Mouse (Mus musculus): ENCODE measurements around the gene Vps54. TPM values are rescaled to one million over a fixed set of nuclear protein-coding genes. Genes with fewer than 3 reads are reported as not detected.
"Not testable (repeated sequence)": the region's sequence is repeated elsewhere in the genome, so short reads cannot be mapped to it uniquely, and the experiment has no call there.

Vps54 gene
- 100 to 1,000 TPM; 172 to 523 (median 240) TPM for total RNA-seq (2018; cell fraction: chromatin; rRNA removed)
- total RNA-seq (2018; cell fraction: cytosol; rRNA removed) = 10 to 100 TPM; 27.7 to 46.7 (median 32.6) TPM
- total RNA-seq (2018; cell fraction: nucleus; rRNA removed) = 100 to 1,000 TPM in 24 of 26 experiments, 10 to 100 TPM in 2; 94.1 to 354 (median 142) TPM
- 20.5 to 29.2 TPM (median 22.2 TPM) in 3 replicates for polyA plus RNA-seq (2018)

DNA sequence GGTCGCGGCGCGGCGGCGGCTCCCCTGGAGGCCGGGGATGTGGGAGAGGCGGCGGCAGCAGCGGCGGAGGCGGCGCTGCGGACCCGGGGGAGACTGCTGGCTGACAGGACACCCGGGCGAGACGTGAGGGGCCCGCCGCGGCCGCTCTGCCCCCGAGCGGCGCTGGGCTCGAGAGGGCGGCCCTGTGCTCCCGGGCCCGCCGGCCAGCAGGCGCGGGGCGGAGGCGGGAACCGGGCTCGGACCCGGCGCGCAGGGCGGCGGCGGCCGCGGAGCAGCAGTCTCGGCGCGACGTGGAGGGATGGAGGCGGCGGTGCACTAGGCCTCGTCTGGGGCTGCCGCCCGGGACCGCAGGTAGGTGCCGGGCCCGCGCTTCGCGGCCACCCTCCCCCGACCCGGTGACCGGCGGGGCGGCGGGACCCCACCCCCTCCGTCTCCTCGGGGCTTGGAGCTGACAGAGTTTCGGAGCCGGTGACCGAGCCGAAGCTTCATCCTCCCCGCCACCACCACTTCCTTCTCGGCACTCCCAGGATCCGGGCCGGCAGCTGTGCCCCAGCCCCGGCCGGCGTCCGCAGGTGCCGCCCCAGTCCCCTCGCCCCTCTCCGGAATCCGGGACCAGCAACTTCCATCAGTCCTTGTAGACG is at the start of gene Vps54:
Gene Vps54, plus strand, starts transcription at position 261 of the 641 bp plus-strand sequence.
- peak within 1 kb of the TSS; percentile 61 for H3K27ac ChIP-seq
- 0% methylated on average over 83 of the region's 84 CpGs for WGBS (ENCODE audit: missing documents)

DNA sequence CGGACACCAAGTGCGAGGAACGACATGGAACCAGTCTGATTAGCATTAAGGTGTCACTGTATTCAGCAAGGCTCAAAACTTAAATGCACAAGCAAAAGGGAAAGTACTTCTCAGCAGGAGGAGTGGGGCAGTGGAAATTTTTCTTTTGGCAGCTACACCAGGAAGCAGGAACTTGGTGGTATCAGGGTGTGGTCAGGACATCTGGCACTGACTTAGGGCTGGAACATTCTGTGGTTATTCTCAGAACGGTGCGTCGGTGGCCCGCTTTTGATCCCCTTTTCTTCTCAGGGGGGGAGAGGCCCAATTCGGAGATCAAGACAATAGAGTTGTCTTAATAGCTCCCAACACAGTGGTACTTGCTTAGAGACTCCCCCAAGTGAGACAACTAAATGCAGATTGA is 47.3 kb upstream of the Vps54 start:
- not testable (repeated sequence) for H3K36me3 ChIP-seq (ENCODE audit: inconsistent target); H3K4me3 ChIP-seq (ENCODE audit: inconsistent target); H3K79me2 ChIP-seq (ENCODE audit: inconsistent target); H3K27ac ChIP-seq
- 66% methylated on average over 8 of the region's 8 CpGs for WGBS (ENCODE audit: missing documents)

More for the DNA sequence above, at the start of gene Vps54:
- H3K36me3 ChIP-seq (ENCODE audit: inconsistent target) = no peaks in the 10 kb centered on the region
- H3K4me3 ChIP-seq (ENCODE audit: inconsistent target) = peak within 1 kb of the TSS; percentile 51
- H3K79me2 ChIP-seq (ENCODE audit: inconsistent target) = peaks cover 48% of the 10 kb centered on the region

DNA sequence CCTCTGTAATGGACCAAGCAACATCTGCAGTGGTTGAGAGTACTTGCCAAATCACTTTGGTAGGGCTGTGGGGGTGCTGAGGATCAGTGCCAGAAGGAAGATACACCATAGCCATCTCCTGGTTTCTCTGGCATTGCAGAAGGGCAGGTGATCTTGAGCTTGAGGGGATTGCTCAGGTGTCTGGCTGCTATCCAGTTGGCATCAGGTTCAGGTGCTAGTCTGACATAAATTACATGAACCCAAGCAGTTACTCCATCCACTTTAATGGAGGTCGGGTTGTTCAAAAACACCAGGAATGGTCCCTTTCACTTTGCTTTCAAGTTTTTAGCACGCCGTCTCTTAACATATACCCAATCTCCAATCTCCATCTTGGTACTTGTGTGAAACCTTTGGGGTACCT is 44.2 kb upstream of the Vps54 start:
- H3K79me2 ChIP-seq (ENCODE audit: inconsistent target) = no peaks in the 10 kb centered on the region
- H3K27ac ChIP-seq = no peak overlapping the region
- no peak overlapping the region for H3K4me3 ChIP-seq (ENCODE audit: inconsistent target)
- no CpG with 5 or more reads among the region's 3 CpGs for WGBS (ENCODE audit: missing documents)
- H3K36me3 ChIP-seq (ENCODE audit: inconsistent target) = no peaks in the 10 kb centered on the region

DNA sequence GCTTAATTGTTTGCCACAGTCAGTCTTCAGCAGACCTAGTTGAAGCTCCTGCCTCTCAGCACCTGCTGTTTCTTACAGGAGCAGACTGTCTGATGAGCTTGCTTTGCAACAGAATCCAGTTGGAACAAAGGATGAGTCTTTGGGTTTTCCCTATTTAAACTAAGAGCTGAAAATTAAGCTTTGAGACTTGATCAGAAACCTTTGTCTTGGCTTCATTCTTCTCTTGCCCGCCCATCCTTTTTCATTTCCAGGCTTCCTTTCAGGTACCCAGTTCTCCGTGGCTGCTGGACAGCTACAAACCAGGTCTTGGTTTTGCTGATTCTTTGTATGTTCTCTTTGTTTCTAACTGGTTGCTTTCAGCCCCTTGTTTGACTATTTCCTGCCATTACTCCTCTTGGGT is 30.0 kb upstream of the Vps54 start:
- whole genome bisulfite sequencing (ENCODE audit: missing documents) = 88% methylated on average over 2 of the region's 2 CpGs
- Histone ChIP-seq H3K36me3 (ENCODE audit: inconsistent target) (no peaks in the 10 kb centered on the region), H3K27ac (no peak overlapping the region), H3K4me3 (ENCODE audit: inconsistent target) (no peak overlapping the region), H3K79me2 (ENCODE audit: inconsistent target) (no peaks in the 10 kb centered on the region)

DNA sequence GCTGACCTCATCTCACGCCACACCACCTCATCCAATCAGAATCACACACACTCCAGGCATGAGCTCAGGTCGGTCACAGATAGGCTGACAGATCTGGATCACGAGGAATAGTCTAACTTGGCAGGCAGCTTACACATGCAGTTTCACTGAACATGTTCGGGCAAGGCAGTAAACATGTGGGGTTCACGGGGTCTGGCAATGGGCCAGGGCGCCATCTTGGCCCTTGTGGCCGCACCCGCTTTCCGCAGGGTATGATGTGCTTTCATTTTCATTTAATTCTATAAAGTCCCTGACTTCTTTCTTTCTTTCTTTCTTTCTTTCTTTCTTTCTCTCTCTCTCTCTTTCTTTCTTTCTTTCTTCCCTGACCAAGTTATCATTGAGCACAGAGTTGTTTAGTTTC is 29.4 kb upstream of the Vps54 start:
- not testable (repeated sequence) for H3K4me3 ChIP-seq (ENCODE audit: inconsistent target); H3K27ac ChIP-seq; H3K36me3 ChIP-seq (ENCODE audit: inconsistent target); H3K79me2 ChIP-seq (ENCODE audit: inconsistent target)
- WGBS (ENCODE audit: missing documents) = 95% methylated on average over 7 of the region's 9 CpGs

DNA sequence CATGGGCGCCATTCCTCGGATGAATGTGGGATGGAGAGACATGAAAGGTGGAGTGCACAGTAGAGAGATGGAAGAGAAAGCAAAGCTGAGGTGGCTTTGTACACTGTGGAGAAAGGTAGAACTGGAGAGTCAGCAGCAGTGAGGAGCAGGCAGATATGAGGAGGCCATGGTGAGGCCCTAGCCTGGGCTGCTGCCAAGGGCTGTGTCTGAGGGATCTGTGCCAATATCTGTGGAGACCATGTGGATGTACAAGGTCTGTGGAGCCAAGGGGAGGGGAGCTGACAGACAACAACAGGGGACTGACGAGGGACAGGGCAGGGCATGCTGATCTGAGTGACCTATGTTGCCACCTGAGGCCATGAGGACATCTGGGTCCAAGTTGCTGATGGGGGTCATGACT is 21.7 kb upstream of the Vps54 start:
- Histone ChIP-seq H3K27ac (no peak overlapping the region), H3K36me3 (ENCODE audit: inconsistent target) (no peaks in the 10 kb centered on the region), H3K79me2 (ENCODE audit: inconsistent target) (no peaks in the 10 kb centered on the region), H3K4me3 (ENCODE audit: inconsistent target) (no peak overlapping the region)
- WGBS (ENCODE audit: missing documents) = 94% methylated on average over 3 of the region's 3 CpGs

DNA sequence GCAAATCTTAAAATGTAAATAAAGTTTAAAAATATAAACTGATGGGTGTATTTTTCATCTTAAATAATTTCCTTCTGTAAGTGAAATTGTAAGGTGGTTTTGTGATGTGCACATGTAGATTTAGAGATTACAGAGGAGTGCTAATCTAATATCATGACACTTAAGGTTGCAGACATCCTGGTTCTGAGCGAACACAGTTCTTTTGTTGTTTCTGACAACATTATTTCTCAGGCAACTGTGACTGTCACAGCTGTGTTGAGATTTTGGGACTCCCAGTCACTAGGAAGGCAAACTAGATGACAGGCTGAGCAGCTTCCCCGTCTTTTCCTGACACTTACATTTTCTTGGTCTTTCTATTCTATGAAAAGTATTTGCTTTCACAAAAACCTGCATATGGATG is 19.8 kb upstream of the Vps54 start:
- 92% methylated on average over 2 of the region's 2 CpGs for WGBS (ENCODE audit: missing documents)
- Histone ChIP-seq H3K4me3 (ENCODE audit: inconsistent target) (no peak overlapping the region), H3K27ac (no peak overlapping the region), H3K36me3 (ENCODE audit: inconsistent target) (no peaks in the 10 kb centered on the region), H3K79me2 (ENCODE audit: inconsistent target) (no peaks in the 10 kb centered on the region)

DNA sequence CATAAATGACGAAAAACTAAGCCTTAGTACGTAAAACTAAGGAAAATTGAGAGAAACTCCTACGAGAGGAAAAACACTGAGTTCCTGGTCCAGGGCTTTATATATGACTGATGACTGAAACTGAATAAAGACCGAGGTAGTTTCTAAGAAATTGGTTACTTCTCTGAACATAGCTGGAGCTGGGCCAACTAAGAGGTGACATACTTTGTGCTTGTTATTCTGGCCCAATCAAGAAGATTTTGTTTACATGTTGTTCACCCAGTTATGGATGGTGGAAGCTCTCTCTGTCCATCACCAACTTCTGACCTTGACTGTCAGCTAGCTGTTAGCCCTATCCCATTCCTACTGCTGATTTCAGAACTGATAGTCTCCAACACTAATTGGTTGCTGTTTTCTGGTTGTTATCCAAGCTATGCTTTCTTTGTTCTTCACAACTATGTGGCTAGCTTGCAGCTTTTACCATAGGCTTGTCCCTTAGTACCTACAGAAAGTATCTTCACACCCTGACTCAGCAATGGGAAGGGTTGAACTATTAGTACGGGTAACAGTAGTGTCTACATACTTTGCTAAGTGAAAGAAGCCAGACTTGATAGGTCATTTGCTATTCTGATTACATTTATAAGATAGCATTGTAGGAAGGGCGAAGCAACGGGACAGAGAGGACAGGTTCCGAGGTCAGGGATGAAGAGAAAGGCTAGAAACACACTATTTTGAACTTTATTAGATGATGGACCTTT is 19.1 kb upstream of the Vps54 start:
- H3K79me2 ChIP-seq (ENCODE audit: inconsistent target) = no peaks in the 10 kb centered on the region
- H3K36me3 ChIP-seq (ENCODE audit: inconsistent target) = no peaks in the 10 kb centered on the region
- H3K4me3 ChIP-seq (ENCODE audit: inconsistent target) = no peak overlapping the region
- WGBS (ENCODE audit: missing documents) = 90% methylated on average over 8 of the region's 8 CpGs
- no peak overlapping the region for H3K27ac ChIP-seq

DNA sequence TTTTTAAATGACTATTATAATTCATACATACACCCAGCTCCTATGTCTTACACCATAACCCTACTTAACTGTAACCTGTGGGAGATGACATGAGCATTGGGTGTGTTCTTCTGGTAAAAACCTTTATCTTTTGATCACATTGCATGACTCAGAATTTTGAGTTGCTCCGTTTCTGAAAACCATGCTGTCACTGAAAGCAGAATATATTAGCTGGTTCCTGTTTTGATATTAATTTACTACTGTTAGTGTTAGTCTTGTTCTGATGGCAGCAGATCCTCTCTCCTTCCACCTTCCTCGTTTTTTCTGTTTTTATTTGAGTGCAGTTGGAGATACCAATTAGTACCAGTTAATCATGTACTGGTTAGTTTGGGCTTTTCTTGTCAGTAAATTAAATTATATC is 18.3 kb upstream of the Vps54 start:
- H3K4me3 ChIP-seq (ENCODE audit: inconsistent target) = no peak overlapping the region
- H3K27ac ChIP-seq = no peak overlapping the region
- no peaks in the 10 kb centered on the region for H3K79me2 ChIP-seq (ENCODE audit: inconsistent target)
- 6% methylated on average over 2 of the region's 2 CpGs for WGBS (ENCODE audit: missing documents)
- no peaks in the 10 kb centered on the region for H3K36me3 ChIP-seq (ENCODE audit: inconsistent target)

DNA sequence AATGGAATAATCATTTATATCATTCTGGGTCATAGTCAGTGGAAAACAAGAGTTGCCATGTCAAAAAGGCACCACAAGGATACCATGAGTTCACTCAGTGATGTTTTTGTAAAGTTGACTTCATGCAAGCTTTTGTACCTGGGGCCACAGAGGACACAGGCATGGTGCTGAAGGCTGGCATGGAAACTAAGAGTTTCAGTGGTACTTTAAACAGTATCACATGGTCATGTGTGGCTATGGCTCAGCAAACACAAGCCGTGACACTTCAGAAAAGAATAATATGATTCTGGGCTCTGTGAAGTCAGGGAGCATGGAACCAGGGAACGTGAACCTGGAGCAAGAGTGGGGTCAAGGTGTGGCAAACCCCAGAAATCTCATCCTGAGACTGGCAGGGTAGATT is 17.7 kb upstream of the Vps54 start:
- WGBS (ENCODE audit: missing documents) = 97% methylated on average over 2 of the region's 2 CpGs

DNA sequence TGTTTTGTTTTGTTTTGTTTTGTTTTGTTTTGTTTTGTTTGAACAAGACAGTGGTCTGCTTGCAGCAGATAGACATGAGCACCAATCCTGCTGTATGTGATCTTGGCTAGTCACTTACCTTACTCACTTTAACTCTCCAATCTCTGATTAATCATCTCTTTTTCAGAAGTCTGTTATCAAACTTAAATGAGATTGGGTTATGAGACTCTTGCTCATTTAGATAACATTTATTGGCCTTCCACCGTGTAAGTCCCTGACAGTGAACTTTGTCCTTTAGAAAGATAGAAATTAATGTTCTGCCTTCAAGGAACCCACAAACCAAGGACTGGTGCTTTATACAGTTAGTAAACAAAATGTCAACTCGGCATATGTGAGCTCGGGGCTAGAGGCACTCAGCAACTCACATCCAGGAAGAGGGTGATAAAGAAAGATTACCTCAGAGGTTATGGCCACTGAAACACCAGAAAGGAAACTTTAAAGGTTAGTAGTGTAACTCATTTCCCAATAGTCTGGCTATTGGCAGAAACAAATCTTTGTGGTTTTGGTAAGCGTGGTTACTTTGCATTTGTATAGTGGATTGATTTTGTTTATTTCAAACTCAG is 16.4 kb upstream of the Vps54 start:
- no peak overlapping the region for H3K4me3 ChIP-seq (ENCODE audit: inconsistent target)
- WGBS (ENCODE audit: missing documents) = 24% methylated on average over 4 of the region's 4 CpGs
- H3K79me2 ChIP-seq (ENCODE audit: inconsistent target) = no peaks in the 10 kb centered on the region
- peak overlapping the region; percentile 91 for H3K27ac ChIP-seq
- H3K36me3 ChIP-seq (ENCODE audit: inconsistent target) = no peaks in the 10 kb centered on the region

More for the DNA sequence above, 17.7 kb upstream of the Vps54 start:
- H3K36me3 ChIP-seq (ENCODE audit: inconsistent target) = no peaks in the 10 kb centered on the region
- no peak overlapping the region for H3K27ac ChIP-seq
- H3K4me3 ChIP-seq (ENCODE audit: inconsistent target) = no peak overlapping the region
- no peaks in the 10 kb centered on the region for H3K79me2 ChIP-seq (ENCODE audit: inconsistent target)

DNA sequence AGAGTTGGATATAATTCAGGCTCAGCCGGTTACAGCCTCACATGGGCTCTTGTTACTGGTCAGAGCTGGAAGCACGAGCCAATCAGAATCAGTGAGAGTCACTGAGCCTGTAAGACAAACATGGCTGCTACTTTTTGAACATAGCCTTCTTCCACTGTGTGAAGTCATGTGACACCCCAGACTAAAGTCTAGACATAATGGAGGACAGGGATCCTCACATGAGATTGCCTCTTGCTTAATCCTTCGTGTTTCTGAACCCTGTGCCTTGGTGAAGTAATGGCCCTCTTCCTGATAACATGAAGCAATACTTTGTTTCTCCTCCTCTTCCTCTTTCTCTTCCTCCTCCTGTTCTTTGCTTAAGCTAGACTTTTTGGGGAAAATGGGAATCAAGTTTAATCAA is 15.5 kb upstream of the Vps54 start:
- 39% methylated on average over 2 of the region's 3 CpGs for WGBS (ENCODE audit: missing documents)
- Histone ChIP-seq H3K79me2 (ENCODE audit: inconsistent target) (no peaks in the 10 kb centered on the region), H3K27ac (peak overlapping the region; percentile 91), H3K36me3 (ENCODE audit: inconsistent target) (no peaks in the 10 kb centered on the region), H3K4me3 (ENCODE audit: inconsistent target) (no peak overlapping the region)

DNA sequence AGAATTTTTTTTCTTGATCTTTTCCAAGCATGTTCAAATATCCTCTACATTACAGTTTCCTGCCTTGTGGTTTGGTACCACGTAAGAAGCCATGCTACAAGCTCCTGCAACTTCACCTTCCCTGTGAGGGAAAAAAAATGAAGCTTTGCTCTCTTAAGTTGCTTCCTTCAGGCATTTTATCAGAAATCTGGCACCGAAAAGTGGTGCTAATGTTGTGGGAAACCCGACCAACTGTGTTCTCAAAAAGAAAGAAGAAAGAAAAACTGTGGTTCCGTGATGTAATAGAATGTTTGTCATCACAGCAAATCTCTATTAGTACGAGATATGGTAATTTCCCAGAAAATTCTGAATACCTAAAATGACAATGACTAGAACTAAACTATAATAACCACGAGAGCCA is 15.0 kb upstream of the Vps54 start:
- Histone ChIP-seq H3K27ac (peak overlapping the region; percentile 91), H3K4me3 (ENCODE audit: inconsistent target) (peak overlapping the region; percentile 8; the same call in 1 of the 2 replicates)
- 12% methylated on average over 6 of the region's 6 CpGs for WGBS (ENCODE audit: missing documents)

DNA sequence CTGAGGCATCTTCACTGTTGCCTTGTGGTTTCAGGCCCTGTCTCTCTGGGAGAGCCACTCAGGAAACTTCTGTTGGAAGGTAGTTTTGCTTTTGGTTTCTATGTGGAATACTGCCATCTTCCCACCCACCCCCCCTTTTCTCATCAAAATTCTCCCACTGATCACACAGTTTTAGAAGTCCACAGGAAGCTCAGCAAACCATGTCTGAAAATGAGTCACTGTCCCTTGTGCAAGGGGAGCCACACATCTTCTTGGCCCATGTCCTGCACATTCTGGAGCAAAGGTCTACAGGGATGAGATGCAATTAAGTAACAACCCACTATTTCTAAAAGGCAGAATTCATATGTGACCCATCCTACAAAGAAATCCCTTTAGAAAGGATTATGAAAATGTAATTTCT is 14.6 kb upstream of the Vps54 start:
- Histone ChIP-seq H3K4me3 (ENCODE audit: inconsistent target) (peak overlapping the region; percentile 8; the same call in 1 of the 2 replicates), H3K27ac (peak overlapping the region; percentile 91)

More for the DNA sequence above, 15.0 kb upstream of the Vps54 start:
- Histone ChIP-seq H3K79me2 (ENCODE audit: inconsistent target) (no peaks in the 10 kb centered on the region), H3K36me3 (ENCODE audit: inconsistent target) (no peaks in the 10 kb centered on the region)

DNA sequence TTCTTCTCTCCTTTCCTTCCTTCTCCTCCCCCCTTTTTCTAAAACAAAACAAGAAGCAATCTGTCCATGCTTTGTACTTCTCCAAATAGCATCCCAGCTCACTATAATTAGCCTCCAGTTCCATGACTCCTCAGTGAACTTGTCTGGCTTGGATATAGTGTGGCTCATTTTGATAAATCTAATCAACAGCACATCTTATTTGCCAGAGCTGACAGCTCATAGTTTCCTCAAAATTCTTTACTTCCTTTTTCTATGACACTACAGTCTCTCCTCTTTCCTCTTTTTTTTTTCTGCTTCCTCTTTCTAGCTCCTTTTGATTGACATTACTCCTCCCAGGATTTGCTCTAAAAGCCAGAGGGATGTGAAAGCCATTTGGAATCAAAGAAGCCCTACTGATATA is 14.1 kb upstream of the Vps54 start:
- Histone ChIP-seq H3K4me3 (ENCODE audit: inconsistent target) (no peak overlapping the region), H3K79me2 (ENCODE audit: inconsistent target) (no peaks in the 10 kb centered on the region), H3K27ac (peak overlapping the region; percentile 91), H3K36me3 (ENCODE audit: inconsistent target) (no peaks in the 10 kb centered on the region)

More for the DNA sequence above, 14.6 kb upstream of the Vps54 start:
- H3K36me3 ChIP-seq (ENCODE audit: inconsistent target) = no peaks in the 10 kb centered on the region
- H3K79me2 ChIP-seq (ENCODE audit: inconsistent target) = no peaks in the 10 kb centered on the region
